Mouse (Mus musculus): ENCODE measurements around the gene Hpd.

DNA sequence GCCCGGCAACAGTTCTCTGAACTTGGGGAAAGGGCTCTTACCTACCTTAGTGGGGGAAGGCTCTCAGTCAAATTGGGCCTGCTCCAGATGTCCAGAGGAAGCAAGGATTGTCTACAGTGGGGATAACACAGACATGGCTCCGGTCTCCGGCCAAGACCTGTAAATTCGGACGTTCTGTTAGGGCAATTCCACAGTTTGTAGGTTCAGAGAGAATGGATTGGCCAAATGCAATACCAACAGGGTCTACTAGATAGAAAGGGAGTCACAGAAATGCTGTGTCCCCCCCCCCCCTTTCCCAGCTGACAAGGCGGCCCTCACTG, 44.7 kb downstream of the Hpd start:
- no peak for TF ChIP-seq CTCF (IDR thresholded peaks at IDR 0.05; ENCODE audit: low read depth)
- TF ChIP-seq EP300 (IDR thresholded peaks at IDR 0.05; ENCODE audit: low read depth): 0 out of 2 replicates have a peak, but pooled peaks have one; percentile 2

Data from liver, embryonic 14.5 days (tissue).